Mouse (Mus musculus): Measurements from ENCODE around the gene Usp6nl. TPM values are rescaled to one million over a fixed set of nuclear protein-coding genes. Genes with fewer than 3 reads are reported as not detected.

Usp6nl gene
- 1 to 10 TPM; 2.5 to 4.7 TPM for total RNA-seq (2021)
- long read RNA-seq, experiment 1, full-length matches to known transcripts = 1 of 4 reads
- long read RNA-seq, experiment 1, partial matches to known transcripts = 0 of 4 reads
- long read RNA-seq, experiment 1, other reads (novel, unspliced or antisense) = 3 of 4 reads
- long read RNA-seq, experiment 2, full-length matches to known transcripts = 1 of 2 reads
- long read RNA-seq, experiment 2, partial matches to known transcripts = 0 of 2 reads
- long read RNA-seq, experiment 2, other reads (novel, unspliced or antisense) = 1 of 2 reads

GRCm38 (mm10) chr2:6322376-6322901, at the start of gene Usp6nl:
TSS of gene Usp6nl (plus strand) at chr2:6322667.
- peak; percentile 87 for DNase-seq (ENCODE audit: low spot score)

- no peak for DNase-seq (ENCODE audit: low spot score)
Measured at GRCm38 (mm10) chr2:6273392-6273845, 49.0 kb upstream of the Usp6nl start.

GRCm38 (mm10) chr2:6278813-6279530, 43.5 kb upstream of the Usp6nl start:
- DNase-seq (ENCODE audit: low spot score) = no peak

DNA sequence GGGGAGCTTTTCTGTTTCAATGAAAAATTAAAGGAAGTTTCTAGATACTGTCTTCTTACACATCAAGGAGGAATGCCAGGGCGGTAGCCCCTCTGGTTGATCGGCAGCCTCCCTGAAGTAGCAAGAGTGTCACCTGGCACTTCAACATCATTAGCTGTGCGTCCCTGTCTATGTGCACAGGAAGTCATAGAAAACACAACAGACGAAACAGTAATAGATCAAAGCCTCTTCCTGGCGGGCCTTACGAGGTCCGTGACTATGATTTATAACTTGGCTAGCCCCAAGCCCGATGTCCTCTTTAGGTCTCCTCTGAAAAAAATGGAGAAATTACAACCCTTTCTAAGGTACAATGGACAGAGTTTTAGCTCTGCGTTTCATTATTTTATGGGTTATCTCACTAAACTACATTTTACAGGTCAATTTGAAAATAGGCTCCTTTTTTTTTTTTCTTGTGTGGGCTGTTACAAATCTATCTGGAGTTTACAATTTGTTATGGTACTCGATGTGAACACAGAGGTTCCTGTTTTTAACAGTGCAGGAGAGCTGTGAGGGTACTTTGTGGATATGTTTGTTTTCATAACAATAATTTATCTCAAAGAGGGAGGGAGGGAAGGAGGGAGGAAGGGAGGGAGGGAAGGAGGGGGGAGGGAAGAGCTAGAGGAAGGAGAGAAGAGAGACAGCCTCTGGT, 42.7 kb upstream of the Usp6nl start:
- DNase-seq (ENCODE audit: low spot score) = no peak

DNA sequence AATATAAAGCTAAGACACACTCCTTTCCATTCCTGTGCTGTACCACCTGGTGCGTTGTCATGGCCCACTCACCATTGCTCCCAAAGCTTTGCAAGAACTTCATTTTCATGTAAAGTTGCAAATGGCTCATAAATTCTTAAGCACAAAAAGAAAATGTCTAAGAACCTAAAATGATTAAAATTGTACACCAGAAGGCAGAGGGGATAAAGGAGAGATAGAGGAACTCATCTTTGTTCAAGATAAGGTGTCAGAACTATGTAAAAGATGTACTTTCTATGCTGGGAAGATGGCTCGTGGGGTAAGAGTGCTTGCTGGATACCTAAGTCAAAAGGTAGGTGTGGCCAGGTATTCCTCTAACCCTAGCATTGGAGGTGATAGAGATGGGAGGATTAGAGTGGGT, 38.9 kb upstream of the Usp6nl start:
- DNase-seq (ENCODE audit: low spot score) = no peak

DNA sequence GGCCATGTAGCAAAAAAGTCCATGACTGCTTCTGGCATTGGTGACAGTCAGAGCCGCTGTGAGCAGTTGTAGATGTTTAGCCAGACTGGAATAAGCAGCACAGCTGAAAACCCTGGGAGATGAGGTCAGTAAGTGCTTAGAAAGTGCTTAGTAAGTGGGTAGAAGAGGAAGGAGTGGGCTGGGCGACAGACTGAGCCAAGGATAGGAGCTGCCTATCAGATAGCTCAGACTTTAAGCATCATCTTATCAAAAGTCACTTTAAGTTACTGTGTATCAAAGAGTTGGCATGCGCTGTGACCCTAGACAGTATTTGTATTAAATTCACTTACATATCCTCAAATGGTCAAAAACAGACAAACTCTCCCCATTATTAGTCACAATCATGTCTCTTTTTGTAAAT, 37.7 kb upstream of the Usp6nl start:
- DNase-seq (ENCODE audit: low spot score) = no peak

- no peak for DNase-seq (ENCODE audit: low spot score)
Measured at GRCm38 (mm10) chr2:6285794-6286193, 36.7 kb upstream of the Usp6nl start.

- DNase-seq (ENCODE audit: low spot score) = no peak
Measured at GRCm38 (mm10) chr2:6293825-6294444, 28.5 kb upstream of the Usp6nl start.

- no peak for DNase-seq (ENCODE audit: low spot score)
Measured at GRCm38 (mm10) chr2:6294993-6295628, 27.4 kb upstream of the Usp6nl start.

- no peak for DNase-seq (ENCODE audit: low spot score)
Measured at GRCm38 (mm10) chr2:6304768-6305167, 17.7 kb upstream of the Usp6nl start.

DNA sequence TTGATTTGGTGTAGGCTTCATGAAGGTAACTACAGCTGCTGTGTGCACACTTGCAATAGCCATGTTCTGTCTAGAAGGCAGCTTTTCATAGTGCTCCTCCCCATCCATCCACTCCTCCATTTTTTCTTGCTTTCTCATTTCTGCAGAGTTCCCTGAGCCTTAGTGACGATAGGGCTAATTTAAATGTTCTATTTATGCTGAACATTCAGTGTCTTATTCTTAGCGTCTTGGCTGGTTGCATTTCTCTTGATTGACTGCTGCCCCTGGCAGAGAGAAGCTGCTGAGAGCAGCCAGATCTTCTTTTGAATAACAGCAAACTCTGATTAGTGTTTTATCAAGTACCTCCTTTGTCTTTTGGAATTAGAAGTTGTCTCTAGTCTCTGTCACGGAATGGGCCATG, 15.6 kb upstream of the Usp6nl start:
- DNase-seq (ENCODE audit: low spot score) = no peak

- DNase-seq (ENCODE audit: low spot score) = no peak
Measured at GRCm38 (mm10) chr2:6309373-6309821, 13.1 kb upstream of the Usp6nl start.

- DNase-seq (ENCODE audit: low spot score) = no peak
Measured at GRCm38 (mm10) chr2:6312764-6313163, 9.7 kb upstream of the Usp6nl start.

GRCm38 (mm10) chr2:6313733-6314132, 8.7 kb upstream of the Usp6nl start:
- no peak for DNase-seq (ENCODE audit: low spot score)

DNA sequence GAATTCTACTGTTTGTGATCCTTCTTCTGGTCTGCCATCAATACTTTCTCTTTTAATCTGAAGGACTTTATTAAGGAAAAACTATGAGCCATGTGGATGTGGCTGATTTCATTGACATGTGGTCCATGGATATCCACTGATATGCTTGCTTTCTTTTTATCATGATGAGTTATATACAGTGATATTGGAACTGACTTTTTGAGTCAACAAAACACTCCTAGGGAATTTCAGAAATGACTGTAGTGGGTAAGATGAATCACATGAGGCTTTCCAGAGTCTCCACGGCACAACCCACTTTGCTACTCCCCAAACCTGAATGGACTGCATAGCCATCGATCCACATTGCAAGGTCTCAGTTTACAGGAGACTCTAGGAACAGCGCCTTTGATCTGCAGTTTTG, 2.3 kb upstream of the Usp6nl start:
- DNase-seq (ENCODE audit: low spot score) = no peak

- peak; percentile 9 for DNase-seq (ENCODE audit: low spot score)
Measured at GRCm38 (mm10) chr2:6321769-6322375, 595 bp upstream of the Usp6nl start.

GRCm38 (mm10) chr2:6322938-6323521, 563 bp downstream of the Usp6nl start:
- DNase-seq (ENCODE audit: low spot score) = peak; percentile 41

GRCm38 (mm10) chr2:6325646-6326045, 3.2 kb downstream of the Usp6nl start:
- no peak for DNase-seq (ENCODE audit: low spot score)

DNA sequence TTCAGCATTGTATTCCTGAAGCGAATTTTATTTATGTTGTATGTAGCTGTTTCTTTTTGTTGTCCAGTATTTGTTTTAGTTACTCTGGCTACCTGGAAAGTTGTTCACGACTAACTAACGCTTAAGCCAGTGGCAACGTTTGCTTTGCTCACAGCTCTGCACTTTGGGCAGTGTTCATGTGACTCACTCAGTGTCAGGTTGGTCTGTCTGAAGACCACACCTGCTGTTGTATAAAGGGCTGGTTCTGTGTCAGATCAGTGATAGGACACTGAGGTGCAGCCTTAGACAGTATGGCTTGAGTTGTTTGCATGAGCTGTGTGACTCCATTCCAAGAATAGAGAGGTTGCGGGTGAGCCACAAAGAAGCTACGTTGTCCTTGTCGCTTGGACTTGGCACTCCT, 6.5 kb downstream of the Usp6nl start:
- DNase-seq (ENCODE audit: low spot score) = no peak

DNA sequence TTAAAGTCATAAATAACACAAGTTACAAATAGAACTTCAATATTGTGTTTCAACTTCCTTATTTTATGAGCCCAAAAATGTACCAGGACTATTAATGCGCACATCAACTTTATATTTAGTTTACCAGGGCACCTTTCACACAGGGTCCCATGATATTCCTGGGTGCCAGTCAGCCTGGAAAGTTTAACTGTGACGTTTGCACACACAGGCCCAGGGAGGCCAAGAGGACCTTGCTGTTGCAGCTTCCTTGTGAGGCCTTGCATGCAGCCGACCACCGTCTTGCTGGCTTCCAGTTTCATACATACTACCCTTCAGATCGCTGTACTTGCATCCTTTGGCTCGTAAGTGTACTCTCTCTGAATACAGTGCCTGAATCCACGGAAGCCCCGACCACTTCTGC, 8.3 kb downstream of the Usp6nl start:
- DNase-seq (ENCODE audit: low spot score) = no peak
